Mouse (Mus musculus) bone marrow macrophage, adult 2 months (primary cell): ENCODE measurements at regions not wholly inside any gene's neighbourhood (a gene's known extent, or its start where the extent isn't known, plus 50 kb on each side); places are given as distances from the start of the nearest gene placed in this dataset.

Experiments used
- CTCF ChIP-seq: IDR thresholded peaks from 2 replicates; pipeline ENCODE4 v1.5.1; 2012; ENCODE audit warnings: low read depth, mild to moderate bottlenecking, low read length, moderate library complexity
- POLR2A ChIP-seq: IDR thresholded peaks from 2 replicates; pipeline ENCODE4 v1.6.1; 2012; ENCODE audit warnings: mild to moderate bottlenecking, low read depth, low read length, borderline replicate concordance

GRCm38 (mm10) chr6:25917852-25918465, 108.9 kb upstream of the Pot1a start:
- TF ChIP-seq POLR2A (no peak), CTCF (no peak)
